Mouse (Mus musculus) yolk sac, embryonic 10.5 days (tissue): ENCODE results near the gene Gsg1l.

Source experiments
- DNase-seq: peaks from one replicate; pipeline ENCODE4 v3.0.0-alpha.2; 2017; ENCODE audit warnings: low spot score

The Gsg1l gene

DNA sequence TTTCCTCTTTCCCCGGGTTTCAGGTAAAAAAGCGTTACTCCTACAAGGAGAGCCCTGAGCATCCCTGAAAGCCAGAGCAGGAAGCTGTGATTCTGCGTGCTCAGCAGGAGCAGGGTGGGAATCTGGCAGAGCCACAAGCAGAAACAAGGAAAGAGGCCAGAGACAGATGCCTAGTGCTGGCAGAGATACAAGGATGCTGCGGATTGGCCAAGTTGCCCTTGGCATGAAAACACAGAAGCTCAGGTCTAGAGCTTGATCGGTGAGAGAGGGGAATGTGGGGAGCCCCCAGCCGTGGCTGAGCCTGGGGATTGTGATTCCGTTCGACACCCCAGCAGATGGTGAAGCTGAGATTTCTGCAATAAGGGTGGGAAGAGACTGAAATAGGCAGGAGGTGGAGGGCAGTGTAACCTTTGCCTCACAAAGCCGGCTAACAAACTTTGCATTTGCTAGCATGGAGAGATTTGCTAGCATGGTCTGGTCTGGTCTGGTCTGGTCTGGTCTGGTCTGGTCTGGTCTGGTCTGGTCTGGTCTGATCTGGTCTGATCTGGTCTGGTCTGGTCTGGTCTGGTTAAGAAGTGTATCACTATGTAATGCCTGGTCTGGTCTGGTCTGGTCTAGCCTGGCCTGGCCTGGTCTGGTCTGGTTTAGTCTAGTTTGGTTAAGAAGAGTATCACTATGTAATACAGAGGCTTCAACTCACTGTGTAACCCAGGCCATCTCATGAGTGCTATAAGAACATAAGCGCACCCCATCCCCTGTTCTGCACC is 50.4 kb downstream of the Gsg1l start:
- no peak for DNase-seq

DNA sequence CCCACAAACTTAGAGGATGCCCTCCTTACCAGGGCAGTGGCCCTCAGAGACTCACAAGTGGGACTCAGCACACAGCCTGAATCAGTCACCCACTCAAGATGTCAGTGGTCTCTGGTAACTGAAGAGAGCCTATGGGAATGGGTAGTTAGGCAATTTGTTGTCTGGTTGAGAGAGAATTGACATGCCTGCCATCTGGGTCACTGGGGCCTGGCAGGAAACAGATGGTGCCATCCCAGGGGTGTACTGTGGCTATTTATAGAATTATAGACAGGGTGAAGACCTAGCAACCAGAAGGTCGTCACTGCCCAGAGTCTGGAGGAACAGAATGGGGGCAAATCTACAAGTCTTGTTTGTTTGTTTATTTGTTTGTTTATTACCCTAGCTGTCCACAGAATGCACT is 54.8 kb downstream of the Gsg1l start:
- no peak for DNase-seq

DNA sequence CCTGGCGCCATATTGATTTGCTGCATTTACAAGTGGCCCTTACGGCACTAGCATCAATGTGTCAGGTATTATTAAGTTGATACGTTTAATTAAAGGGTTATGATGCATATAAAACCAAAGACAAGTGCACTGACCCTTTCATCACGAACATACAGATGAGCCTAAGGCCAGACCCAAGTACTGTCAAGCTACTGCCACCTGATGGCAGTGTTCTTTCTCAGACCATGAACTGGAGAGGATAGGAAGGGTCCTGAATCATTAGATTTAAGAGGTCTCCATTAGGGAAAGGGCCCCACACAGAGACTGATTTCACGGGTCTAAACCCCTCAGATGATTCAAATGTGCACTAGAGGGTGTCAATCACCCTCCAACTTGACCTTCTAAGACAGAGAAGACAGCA is 55.6 kb downstream of the Gsg1l start:
- DNase-seq, result no peak

DNA sequence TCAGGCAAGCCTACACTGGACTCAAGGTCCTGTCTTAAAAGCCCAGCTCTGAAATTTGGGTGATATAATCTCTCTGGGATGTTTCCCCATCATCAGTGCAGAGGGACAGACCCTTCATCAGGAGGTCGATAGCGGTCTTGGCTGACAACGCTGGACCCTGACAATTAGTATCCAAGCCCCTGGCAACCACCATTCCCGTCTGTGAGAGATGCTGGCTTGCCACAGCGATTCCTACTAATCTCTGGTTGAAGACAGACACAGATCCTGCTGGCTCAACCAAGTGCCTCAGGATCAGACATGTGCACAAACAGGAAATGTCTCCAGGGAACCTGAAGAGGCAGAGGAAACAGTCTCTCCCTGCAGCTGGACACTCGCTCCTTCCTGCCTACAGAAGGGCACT is 62.2 kb downstream of the Gsg1l start:
- DNase-seq, result no peak

DNA sequence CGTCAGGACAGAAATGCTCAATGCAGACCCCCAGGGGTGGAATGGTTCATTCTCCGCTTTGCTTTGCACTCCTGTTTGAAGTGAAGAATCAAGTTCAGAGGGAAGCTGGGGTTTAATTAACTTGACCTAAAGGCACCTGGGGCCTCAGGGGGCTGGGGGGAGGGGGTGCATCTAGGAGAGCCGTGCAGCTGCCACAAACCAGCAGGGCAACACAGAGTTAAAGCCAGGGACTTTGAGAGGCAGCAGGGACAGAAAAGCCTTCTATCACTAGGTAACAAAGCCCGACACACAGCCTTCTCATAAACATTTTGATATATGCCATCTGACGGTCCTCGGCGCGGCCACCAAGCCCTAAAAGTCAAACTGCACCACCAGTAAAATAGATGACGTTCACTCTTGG is 62.9 kb downstream of the Gsg1l start:
- DNase-seq, result no peak

DNA sequence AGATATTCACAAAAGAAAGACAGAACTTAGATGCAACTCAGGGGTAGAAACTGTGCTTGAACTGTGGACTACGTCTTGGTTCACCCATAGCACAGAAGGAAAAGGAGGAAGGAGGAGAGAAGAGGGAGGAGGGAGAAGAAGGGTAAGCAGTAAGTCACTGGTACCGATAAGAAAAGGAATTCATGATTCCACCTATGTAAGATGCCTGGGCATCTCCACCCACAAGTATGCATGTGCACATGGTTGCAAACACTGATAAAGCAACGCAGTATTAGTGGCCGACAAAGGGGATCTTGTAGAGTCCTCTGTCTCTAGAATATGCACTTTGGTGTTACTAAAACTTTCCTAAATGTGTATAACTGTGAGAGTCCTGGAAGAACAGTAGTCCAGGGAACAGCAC is 64.8 kb downstream of the Gsg1l start:
- DNase-seq, result no peak

DNA sequence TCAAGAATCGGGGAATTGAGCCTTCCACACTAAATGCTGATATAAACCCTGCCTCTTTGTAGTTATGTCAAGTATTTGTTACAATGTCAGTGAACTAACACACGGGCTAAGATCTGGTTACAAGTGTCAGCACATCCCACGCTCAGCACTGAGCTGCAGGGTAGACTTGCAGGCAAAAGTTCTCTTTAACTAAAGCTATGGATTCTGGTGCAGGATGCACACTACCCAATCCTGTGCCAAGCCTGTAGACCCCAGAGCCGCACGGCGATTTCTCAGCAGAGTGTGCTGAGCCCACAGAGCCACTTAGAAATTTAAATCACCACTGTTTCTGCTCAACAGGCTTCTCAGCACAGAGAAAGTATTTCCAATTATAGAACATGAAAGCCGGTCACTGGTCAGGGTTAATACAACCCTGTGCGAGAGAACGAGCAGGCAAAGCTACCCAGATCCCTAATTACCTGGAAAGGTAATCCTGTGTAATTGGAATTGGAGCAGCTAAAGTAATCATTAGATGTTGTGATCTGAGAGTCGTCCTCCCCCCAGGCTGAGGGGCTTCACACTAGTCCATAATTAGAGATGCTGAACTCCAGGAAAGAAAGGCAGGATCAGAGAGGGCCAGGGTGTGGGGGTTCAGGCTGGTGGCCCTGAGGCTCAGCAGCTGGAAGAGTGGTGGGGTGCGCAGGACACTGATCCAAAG is 69.7 kb downstream of the Gsg1l start:
- no peak for DNase-seq

DNA sequence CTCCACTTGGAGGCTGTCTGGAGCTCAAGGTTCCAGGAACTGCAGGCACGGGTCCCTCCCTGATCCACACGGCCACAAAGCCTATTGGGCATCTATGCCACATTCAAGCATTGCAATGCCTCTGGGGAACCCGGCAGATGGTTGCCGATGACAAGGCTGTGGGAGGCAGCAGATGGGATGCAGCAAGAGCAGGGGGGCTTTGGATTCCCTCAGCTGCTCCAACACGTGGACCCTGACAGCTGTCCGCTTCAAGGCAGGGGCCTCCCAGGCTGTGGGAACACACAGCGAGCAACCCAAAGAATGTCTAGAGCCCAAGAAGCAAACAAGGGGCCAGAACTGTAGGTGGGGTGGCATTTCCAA is 73.4 kb downstream of the Gsg1l start:
- no peak for DNase-seq

DNA sequence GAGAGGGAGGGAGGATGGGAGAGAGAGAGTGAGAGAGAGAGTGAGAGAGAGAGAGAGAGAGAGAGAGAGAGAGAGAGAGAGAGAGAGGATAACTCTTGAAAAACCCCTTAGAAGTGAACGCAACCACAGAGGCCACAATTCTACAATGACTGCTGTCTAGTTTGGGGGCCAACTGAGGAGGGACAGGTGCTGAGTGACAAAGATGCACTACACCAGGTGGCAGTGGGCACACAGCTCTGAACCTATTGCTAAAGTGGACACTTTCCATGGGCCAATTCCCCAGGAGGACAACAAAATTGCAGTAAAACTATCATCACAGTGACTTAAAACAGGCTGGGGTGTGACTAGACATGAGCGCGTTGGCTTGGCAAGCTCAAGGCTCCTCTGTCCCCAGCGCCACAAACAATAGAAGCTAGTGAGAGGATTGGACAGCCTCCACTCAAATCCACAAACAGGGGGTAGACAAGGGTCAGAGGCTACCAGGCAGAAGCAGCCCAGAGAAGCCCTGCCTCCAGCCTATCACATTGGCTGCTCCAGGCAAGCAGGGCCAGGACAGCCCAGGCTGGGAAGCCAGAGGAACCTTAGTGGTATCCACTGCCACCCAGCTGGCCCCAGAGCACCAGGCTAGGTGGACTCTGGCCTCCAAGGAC is 73.9 kb downstream of the Gsg1l start:
- no peak for DNase-seq

DNA sequence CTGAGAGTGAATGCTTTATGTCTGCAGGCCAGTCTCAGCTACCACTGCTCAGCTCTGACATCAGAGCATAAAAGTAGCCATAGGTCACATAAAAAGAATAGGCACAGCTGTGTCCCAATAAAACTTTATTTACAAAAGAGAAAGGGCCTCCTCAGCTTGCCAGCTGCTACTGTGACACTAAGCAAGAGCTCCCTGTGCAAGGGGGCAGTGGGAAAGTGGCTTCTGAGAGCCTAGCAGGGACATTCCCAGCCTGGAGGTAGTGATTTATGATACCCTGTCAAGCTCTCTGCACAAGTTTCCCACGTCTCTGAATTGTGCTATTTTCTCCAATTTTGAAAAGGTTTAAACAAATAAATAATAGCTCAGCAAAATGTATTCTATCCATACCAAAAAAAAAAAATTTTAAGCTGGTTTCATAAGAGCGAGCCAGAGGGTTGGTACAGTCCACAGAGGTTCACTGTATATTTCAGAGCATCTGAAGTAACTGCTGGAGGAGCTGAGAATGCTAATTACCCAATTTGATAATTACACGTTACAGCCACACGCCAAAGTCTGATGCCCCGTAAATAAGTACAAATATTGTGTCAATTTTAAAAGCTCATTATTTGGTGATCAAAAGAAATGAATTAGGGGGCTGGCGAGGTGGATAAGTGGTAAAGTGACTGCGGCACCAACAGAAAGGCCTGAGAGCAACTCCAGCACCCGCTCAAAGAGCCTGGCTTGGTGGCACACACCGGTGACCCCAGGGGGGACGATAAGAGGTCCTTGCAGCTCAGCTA is 74.9 kb downstream of the Gsg1l start:
- no peak for DNase-seq

DNA sequence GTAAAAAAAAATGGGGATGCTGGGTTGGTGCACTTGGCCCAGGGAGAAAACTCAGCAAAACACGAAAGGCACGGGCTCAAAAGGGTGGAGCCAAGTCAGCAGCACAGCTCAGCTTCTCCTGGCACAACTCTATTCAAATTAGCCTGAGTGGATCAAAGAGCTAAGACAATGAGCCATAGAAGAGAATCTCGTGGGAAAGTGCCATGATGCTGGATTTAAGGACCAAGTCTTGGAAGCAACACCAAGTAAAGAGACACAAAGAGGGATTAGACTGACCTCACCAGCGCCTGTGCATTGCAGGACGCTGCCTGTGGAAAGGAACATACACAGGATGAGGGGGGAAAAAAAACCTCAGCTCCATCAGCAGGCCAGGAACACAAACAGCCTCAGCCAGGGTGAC is 76.9 kb downstream of the Gsg1l start:
- no peak for DNase-seq

DNA sequence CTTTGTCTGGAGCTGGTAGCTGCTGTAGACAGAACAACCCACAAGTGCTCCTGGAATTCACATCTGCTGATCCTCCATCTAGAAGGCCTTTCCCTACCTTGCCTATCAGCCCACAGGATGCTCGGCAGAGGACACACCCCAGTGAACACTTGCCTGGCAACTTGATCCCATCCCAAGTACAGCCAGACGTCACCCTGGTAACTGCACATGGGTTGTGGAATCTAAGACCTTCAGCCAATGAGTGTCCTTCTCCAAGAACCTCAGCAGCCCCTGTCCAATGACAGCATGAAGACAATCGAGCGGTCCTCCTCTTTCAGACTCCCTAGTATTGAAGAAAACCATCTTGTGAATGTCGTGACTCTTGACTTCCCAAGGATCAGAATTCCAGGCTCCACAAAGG is 80.5 kb downstream of the Gsg1l start:
- no peak for DNase-seq

DNA sequence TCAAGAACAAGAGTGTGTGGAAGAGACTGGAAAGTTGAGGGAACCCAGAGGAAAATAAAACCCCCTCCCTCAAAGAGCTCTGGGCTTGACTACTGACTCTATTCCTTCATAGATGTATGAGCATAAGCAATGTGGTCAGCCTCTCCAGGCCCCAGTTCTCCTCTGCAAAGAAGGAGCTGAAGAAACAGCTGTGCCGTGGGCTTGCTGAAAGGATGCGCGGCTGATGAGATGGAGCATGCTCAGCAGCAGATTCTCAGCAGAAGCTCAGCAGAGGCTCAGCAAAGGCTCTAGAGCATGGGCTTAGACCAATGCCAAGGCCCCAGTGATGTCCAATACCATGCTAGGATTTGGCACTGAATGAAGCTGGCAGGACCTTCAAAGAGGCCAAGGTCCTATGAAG is 82.3 kb downstream of the Gsg1l start:
- no peak for DNase-seq

DNA sequence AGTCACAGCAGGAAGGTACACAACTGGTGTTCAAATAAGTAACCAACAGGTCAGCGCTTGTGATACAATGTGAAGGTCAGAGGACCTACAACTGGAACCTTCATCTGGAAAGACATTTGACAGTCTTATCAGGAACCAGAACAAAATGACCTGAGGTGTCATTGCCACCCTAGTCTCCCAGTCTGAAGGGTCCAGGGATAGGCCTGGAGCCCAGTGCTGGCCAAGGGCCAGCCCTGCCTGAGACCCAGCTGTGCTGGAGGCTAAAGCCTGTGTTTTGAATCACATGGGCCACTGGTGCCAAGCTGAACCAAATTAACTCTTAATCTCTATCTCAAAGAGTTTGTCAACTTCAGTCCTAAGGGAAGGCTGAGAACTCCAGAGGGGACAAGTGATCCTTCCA is 86.1 kb downstream of the Gsg1l start:
- DNase-seq, result no peak

DNA sequence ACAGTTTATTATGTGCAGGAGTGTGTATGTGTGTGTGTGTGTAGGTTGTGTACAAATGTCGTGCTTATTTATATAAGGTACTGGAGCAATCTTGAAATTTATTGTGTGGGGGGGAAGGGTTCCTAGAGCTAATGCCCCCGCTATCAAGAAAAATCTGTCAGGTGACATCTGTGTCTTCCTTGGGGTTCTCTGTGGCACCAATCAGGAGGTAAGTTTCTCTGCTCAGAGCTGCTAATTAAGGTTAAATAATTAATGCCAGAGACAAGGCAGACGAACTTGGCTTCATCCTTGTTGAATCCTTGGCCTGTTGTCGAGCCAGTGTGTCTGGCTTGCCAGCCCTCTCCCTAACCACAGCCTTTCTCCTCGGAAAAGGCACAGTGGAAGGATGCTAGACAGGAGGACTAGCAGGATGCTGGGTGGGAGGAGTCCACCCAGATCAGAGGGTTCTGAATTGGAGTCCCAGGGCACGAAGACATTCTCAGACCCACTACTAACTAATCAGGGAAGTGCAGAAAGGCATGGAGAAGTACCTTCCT is 89.8 kb downstream of the Gsg1l start:
- no peak for DNase-seq

DNA sequence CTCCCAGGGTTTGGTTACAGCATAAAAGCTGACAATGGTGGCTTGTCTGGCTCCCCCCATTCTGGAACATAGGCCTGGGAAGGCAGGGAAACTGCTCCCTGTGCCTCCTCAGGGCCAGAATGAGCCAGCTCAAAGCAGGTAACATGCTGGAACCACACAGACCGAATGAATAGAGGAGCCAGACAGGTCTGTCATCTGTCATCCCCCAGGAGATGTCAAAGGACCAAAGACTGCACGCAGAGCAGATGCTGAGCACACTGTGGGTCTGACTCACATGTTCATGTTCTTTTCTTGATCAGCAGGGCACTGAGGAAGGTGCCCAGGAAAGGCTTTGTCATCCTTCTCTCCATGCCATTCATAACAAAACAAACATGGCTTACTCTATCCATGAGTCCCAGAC is 90.4 kb downstream of the Gsg1l start:
- no peak for DNase-seq

DNA sequence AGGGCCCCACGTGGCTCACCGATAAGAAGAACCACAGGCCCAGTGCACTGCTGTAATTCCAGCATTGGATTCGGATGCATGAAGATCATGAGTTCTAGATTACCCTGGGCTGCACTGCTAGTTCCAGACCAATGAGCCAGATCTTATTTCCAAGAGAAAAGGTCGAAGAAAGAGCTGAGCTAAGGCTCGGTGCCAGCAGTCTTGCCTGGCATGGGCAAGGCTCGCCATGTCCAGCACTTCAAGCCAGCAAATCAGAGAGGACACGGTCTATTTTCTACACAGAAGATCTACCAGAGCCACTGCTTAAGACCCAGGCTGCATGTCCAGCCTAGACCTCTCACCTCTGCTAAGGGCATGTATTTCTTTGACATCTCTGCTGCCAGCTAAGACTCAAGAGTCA is 92.2 kb downstream of the Gsg1l start:
- no peak for DNase-seq

DNA sequence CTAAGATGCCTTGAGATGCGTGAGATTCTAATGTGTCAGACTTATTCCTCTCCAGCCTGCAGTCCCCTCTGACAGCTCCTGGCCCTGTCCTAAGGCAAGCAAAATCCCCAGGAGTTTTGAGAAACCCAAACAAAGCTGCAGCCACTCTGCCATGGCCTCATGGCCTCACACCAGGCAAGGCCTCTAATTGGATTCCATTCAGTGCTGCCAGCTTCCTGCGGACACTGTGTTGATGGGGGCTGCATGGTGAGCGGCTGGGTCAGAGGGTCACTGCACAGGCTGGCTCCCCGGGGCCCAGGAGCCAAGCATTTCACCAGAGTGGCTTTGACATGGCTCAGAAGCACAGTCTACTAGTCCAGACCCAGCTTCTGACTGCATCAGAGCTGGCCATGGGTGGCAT is 92.7 kb downstream of the Gsg1l start:
- DNase-seq, result no peak

DNA sequence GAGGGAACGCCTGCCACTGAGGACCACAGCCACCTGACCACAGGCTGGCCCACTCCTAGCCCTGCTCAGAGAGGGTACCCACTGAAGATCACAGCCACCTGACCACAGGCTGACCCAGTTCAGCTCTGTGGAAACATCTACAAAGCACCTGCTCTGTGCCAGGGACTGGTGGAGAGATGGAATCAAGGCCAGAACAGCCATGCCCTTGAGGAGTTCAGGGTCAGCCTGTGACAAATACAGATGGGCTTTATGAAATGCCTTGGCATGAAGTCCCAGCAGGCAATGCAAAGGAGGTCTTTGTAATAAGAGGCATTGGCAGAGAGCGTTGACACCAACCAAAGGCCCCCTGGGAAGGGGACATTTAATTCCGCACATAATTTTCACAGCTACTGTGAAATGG is 93.9 kb downstream of the Gsg1l start:
- no peak for DNase-seq

DNA sequence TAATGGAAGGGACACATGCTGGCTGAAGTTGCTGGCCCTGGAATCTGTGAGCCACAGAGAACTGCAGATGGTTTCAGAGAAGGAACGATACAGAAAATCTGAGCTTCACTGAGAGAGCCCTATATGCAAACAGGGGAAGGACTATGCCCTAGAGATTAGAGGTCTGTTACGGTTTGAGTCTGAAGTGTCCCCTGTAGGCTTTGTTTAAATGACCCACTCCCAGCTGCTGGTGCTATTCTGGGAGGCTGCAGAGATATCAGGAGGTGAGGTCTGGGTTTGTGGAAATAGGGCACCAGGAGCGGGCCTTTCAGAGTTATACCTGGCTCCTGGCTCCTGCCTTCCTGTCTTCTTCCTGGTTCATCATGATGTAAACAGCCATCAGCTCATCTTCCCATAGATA is 95.1 kb downstream of the Gsg1l start:
- no peak for DNase-seq

DNA sequence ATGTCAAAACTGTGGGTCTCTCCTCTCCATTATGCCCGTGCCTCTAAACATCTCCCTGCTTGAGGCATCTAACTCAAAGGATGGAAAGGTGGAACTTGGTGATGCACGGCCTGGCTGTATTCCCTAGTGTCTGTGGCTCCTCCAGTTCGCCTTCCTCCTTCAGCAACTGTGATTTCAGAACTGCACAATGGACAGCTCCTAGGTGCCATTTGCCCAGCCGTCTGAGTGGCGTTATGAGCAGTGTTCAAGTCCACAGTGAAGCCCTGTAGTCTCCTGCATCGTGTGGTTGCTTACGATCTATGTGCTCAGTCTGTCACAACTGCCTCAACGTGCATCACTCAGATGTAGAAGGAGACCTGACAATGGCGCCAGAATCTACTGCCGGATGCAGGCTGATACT is 96.6 kb downstream of the Gsg1l start:
- DNase-seq, result no peak
